Comparison of ENCODE assay signal across 8 mouse cellular contexts in genomic region chr4:141539213-141539767, GRCm38 (mm10). TPM values are rescaled to one million over a fixed set of nuclear protein-coding genes. Genes with fewer than 3 reads are reported as not detected.
DNase-seq lines count a peak whose midpoint lies in the region; ATAC-seq lines count a peak whose summit lies in the region.

No protein-coding gene starts in this region.

- 51% methylated on average over 12 of the region's 12 CpGs for WGBS in neural tube, embryonic 11.5 days
- WGBS in liver, embryonic 12.5 days (ENCODE audit: insufficient replicate concordance), result 42% methylated on average over 12 of the region's 12 CpGs

- H3K9me3 ChIP-seq in neural tube, embryonic 11.5 days (ENCODE audit: control insufficient read depth, low read length), result no peaks in the 10 kb centered on the region
- no peaks in the 10 kb centered on the region for H3K9me3 ChIP-seq in liver, embryonic 12.5 days (replicated peaks)

- H3K27ac ChIP-seq in neural tube, embryonic 11.5 days (ENCODE audit: low read depth, low read length), result peak overlapping the region; percentile 93
- H3K27ac ChIP-seq in liver, embryonic 12.5 days, result peak overlapping the region; percentile 95

- H3K9ac ChIP-seq in neural tube, embryonic 11.5 days (ENCODE audit: low read length), result peak overlapping the region; percentile 74
- H3K9ac ChIP-seq in liver, embryonic 12.5 days, result peak overlapping the region; percentile 75

- peak; percentile 42 for DNase-seq in adrenal gland, adult 2 months
- DNase-seq in adrenal gland, adult 18-20 months (ENCODE audit: low spot score in 2 of 2), result no peak
- no peak for DNase-seq in neural tube, embryonic 11.5 days (ENCODE audit: low spot score)
- no peak for DNase-seq in neural tube, embryonic 10.5 days (ENCODE audit: extremely low spot score, low spot score)
- no peak for DNase-seq in cerebellum, postnatal 25 days

- H3K4me1 ChIP-seq in neural tube, embryonic 11.5 days (ENCODE audit: control insufficient read depth, insufficient read depth, low read length), result peaks cover 15% of the 10 kb centered on the region; the same call in 1 of the 2 replicates
- H3K4me1 ChIP-seq in liver, embryonic 12.5 days, result peaks cover 58% of the 10 kb centered on the region

- H3K36me3 ChIP-seq in neural tube, embryonic 11.5 days (ENCODE audit: control insufficient read depth, insufficient read depth, low read length), result no peaks in the 10 kb centered on the region
- no peaks in the 10 kb centered on the region for H3K36me3 ChIP-seq in liver, embryonic 12.5 days

- peak overlapping the region; percentile 91 for H3K4me2 ChIP-seq in neural tube, embryonic 11.5 days (ENCODE audit: low read depth)
- peak overlapping the region; percentile 78 for H3K4me2 ChIP-seq in liver, embryonic 12.5 days

- ATAC-seq in neural tube, embryonic 11.5 days (ENCODE audit: insufficient read depth, low FRiP score, low TSS enrichment), result no peak
- ATAC-seq in liver, embryonic 12.5 days, result no peak
- ATAC-seq in megakaryocyte-erythroid progenitor cell, adult 5-6 weeks (replicated peaks; ENCODE audit: low FRiP score, low TSS enrichment, poor library complexity, severe bottlenecking), result no peak
- no peak for ATAC-seq in inflammation-experienced regulatory T-cells, adult 6 months

- no peaks in the 10 kb centered on the region for H3K27me3 ChIP-seq in neural tube, embryonic 11.5 days (ENCODE audit: control insufficient read depth, insufficient read depth, low read length)
- no peaks in the 10 kb centered on the region for H3K27me3 ChIP-seq in liver, embryonic 12.5 days (replicated peaks)

- peak overlapping the region; percentile 99 for H3K4me3 ChIP-seq in neural tube, embryonic 11.5 days (ENCODE audit: low read depth, low read length)
- peak overlapping the region; percentile 97 for H3K4me3 ChIP-seq in liver, embryonic 12.5 days

RNA-seq across cellular contexts. Expression of gene Spen, which starts 0.9 kb away (rescaled TPM):
- 10 to 100 TPM; 37.8 to 55.3 TPM for total RNA-seq in adrenal gland, adult 2 months (2021)
- 63.9 and 76.4 TPM in 2 replicates for polyA plus RNA-seq in adrenal gland, adult 2 months (2012; rRNA removed)
- total RNA-seq in adrenal gland, adult 18-20 months (2021), result 10 to 100 TPM; 49.4 to 53.7 TPM
- polyA plus RNA-seq in neural tube, embryonic 11.5 days (2014; fragmentation: Nextera tagmentation; extraction: Ambion mirVana), result 13.9 and 16.2 TPM in 2 replicates
- 9.1 and 9.2 TPM in 2 replicates for polyA plus RNA-seq in liver, embryonic 12.5 days (2016; fragmentation: Nextera tagmentation; extraction: Ambion mirVana)
- total RNA-seq in megakaryocyte-erythroid progenitor cell, adult 5-6 weeks (2014; fragmentation: Nextera tagmentation), result 64.2 and 81.5 TPM in 2 replicates
- total RNA-seq in megakaryocyte-erythroid progenitor cell, adult 5-6 weeks (2017), result 21.1 and 40.5 TPM in 2 replicates
- 10 to 100 TPM in 2 of 3 experiments, 1 to 10 TPM in 1; 8.6 to 17.1 (median 14.3) TPM for polyA plus RNA-seq in inflammation-experienced regulatory T-cells, adult 6 months (2017; shearing (Covaris generic))
